Mouse (Mus musculus) B cell, adult 62 days (primary cell): ENCODE results near the gene Rhoa. TPM values are rescaled to one million over a fixed set of nuclear protein-coding genes. Genes with fewer than 3 reads are reported as not detected.

Source experiments
- total RNA-seq: library from RNA; stranded (reverse); gene quantifications from 4 replicates; pipeline ENCODE4 v1.2.4, GENCODE M21; 2023

Gene Rhoa
- total RNA-seq = 459 to 484 TPM (median 482 TPM) in 4 replicates

DNA sequence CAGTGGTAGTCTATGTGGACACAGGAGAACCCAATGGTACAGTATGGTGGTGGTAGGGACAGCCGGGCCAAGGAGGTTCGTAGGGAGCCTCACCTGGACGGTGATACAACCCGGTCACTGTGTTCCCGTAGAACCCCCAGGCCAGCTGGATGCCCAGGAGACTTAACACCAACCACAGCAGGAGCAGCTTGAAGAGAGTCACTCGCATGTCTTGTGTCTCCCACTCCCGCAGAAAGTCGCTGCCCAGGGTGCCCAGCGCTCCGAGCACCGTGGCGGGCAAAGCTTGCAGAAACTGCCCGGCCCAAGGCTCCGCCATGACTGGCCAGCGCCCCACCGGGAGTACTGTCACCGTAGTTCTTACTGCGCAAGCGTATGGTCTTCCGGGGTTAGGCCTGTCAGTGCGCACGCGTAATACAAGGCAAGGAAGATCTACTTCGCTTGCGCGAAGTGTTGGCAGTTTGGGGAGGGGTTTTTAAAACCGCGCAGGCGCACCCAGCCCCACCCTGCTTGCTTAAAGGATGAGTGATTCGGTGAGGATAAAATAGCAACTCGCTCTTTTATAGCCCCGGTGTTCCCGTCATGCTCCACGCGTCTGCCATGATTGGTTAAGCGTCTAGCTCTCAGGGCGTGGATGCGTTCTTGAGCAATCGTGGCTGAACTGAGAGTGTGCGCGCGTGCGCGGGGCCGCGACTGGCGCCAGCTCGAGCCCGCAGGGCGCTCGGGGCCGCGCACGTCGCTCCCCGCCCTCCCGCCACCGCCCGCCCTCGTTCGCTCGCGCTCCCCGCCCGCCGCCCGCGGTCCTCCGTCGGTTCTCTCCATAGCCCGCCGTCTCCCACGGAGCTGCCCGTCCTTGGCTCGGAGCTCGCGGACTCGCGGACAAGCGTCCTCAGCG, at the start of gene Rhoa, which contains the start of gene Tcta:
Gene Rhoa, plus strand, starts transcription at position 501 of the 892 bp plus-strand sequence.
Gene Tcta, minus strand, starts transcription at position 532 of the 892 bp plus-strand sequence.

DNA sequence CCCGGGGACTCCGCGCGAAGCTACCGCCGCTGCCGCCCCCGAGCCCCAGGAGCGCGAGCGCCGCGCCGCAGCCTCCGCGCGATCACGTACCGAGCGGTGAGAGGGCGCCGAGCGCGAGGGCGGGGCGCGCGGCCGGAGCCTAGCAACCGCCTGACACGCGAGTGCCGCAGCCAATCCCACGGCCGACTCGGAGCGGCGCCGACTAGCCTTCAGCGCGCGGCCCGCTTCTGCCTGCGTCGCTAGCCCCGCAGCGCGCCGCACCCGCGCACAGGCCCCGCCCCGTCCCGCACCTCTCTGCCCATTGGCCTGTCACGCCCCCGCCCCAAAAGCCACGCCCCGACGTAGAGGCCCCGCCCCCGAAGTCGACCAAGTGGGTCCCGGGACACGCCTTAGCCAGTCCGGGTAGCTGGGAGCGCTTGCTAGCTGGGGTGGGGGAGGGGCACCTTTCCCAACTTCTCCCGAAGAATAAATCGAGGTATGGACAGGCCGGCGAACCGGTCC, 42.2 kb upstream of the Rhoa start, which contains the start of gene Dag1:
Gene Dag1, minus strand, starts transcription at position 269 of the 501 bp plus-strand sequence.

DNA sequence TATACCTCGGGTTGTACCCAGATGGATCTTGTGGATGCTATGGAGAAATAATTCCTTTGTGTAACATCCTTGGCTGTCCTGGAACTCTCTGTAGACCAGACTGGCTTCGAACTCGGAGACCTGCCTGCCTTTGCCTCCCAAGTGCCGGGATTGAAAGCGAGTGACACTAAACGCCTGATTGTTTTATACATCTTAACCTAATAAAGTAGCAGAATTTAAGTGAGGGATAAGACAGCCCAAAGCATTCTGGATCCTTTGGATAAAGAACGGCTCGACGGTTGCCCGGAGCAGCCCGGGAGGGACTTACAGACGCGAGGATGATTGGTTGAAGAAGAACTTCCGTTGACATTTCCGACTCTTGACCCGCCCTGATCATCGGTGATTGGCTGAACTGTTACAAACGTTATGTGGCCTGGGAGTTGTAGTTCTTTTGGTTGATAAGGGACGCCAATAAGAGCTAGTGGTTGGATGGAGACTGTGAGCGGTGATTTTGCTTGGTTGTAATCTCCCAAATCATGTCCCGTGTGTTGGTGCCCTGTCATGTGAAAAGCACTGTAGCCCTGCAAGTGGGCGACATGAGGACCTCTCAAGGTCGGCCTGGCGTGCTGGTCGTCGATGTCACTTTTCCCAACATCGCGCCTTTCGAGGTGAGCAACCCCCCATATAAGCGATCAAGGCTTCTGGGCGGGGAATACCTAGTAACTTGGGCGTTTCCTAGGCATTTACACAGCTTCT, 15.7 kb upstream of the Rhoa start, which contains the start of gene Nicn1:
Gene Nicn1, plus strand, starts transcription at position 414 of the 735 bp plus-strand sequence.

DNA sequence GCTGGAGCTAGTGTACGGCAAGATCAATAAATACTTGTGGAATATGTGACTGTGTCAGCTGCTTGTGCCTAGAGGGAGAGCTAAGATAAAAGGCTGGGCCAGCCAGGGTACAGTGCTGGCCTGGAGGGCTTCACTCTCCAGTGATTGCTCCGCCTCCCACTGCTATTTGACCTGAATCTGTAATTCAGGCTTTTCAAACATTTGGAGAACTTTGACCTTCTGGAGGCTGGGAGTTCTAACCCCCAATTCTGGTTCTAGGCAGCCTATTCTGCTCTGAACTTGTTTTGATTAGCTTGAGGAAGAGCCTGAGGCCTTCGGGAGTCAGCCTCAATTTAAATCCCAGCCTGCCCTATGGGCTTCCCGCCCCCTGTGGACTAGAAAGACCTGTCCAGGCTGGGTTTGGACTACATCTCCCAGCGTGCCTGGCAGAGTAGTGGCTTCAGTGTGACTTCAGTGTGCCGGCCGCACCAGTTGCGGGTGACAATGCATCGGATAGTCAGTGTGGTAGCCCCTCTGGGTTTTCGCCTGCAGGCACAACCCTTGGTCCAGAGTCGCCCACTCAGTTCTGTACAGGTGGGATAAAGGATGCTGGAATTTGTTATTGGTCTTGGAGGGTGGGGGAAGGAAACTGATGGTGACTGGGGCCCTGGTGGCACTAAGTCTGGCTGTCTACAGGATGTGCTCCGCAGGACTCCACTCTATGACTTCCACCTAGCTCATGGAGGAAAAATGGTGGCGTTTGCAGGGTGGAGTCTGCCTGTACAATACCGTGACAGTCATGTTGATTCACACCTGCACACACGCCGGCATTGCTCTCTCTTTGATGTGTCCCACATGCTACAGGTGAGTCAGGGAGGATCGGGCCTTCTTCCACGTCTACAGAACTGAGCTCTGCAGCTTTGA, 9.2 kb upstream of the Rhoa start, which contains the start of gene Amt:
Gene Amt, plus strand, starts transcription at position 401 of the 903 bp plus-strand sequence.

DNA sequence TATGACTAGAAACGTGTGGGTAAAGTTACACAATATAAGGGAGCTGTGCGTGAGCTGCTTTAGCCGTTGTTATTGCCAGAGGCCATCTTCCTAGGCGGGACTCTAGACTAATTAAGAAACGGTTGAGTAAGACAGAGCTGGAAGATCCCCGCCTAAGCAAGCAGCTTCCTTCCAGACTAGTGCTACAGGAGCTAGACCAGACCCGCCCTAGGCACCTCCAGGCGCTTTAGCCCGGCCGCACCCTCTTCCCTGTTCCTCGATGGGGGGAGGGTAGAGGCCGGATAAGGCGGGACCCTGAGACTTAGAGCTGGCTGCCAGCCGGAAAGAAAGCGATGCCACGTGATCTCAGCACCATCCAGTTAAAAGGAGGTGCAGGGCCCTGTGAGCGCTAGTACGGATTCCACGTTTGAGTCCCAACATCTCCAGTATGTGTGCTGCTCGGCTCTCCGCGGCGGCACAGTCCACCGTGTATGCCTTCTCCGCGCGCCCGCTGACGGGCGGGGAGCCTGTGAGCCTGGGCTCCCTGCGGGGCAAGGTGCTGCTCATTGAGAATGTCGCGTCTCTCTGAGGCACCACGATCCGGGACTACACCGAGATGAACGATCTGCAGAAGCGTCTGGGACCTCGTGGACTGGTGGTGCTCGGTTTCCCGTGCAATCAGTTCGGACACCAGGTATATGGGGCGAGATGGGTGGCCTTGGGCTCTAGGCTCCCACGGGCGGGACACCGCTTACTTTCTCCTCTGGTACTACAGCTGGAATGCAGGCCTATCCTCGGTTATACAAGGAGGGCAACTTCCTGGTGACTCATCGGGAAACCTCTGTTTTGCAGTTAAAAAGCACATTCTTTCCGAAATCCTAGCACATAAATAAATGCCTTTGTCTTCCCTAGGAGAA, 33.2 kb downstream of the Rhoa start, which contains the start of gene Gpx1:
Gene Gpx1, plus strand, starts transcription at position 18 of the 896 bp plus-strand sequence.

DNA sequence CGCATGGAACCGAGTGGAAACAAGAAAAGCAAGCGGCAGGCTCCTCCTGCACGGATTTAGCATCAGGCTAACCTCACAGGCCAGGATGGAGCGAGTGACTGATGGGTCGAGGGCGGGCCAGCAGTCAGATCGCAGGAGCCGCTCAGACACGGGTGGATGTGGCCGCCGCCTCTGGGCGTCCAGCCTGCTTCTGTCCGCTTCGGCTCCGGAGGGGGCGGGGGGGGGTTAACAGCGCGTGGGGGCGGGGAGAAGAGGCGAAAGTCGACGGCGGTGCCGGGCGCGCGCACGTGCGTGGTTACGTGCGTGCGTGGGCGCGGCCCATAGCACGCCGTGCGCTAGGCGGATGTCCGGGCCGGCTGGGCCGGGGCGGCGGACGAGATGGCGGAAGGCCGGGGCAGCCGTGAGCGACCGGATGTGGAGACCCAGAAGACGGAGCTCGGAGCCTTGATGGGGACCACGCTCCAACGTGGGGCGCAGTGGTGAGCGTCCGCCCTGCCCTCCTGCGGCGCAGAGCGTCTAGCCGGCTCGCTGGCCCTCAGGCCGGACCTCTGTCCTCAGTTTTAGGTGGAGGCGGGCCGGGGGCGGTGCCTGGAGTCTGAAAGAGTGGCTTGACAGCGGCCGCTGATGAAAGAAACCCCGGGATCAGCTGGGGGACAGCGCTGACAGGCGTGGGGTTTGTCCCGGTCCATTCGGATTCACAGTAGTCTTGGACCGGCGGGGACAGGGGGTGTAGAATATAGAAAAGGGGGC, 41.8 kb downstream of the Rhoa start, which contains the start of gene Usp4:
Gene Usp4, plus strand, starts transcription at position 314 of the 750 bp plus-strand sequence.

Other genes with a start within 250 kb of the Rhoa start
- gene Mst1, start 225.7 kb upstream of the Rhoa start, total RNA-seq = 0.26 to 1.1 TPM in 2 of 4 replicates, not detected in the others
- 201 to 247 TPM (median 221 TPM) in 4 replicates for gene Rnf123, start 222.8 kb upstream of the Rhoa start, total RNA-seq
- gene Apeh, start 211.5 kb upstream of the Rhoa start, total RNA-seq = 129 to 143 TPM (median 135 TPM) in 4 replicates
- 0.12 to 0.43 TPM (median 0.21 TPM) in 4 replicates for gene Bsn, start 115.7 kb upstream of the Rhoa start, total RNA-seq
- 21.3 to 25.8 TPM (median 23.0 TPM) in 4 replicates for gene Dag1, start 42.2 kb upstream of the Rhoa start, total RNA-seq
- gene Nicn1, start 15.7 kb upstream of the Rhoa start, total RNA-seq = 4.3 to 9.3 TPM (median 6.5 TPM) in 4 replicates
- gene Amt, start 9.3 kb upstream of the Rhoa start, total RNA-seq = 1.5 to 2.8 TPM (median 1.7 TPM) in 4 replicates
- gene Tcta, start within 50 bp of the Rhoa start, total RNA-seq = 8.2 to 15.1 TPM (median 11.3 TPM) in 4 replicates
- gene Gpx1, start 32.8 kb downstream of the Rhoa start, total RNA-seq = 310 to 331 TPM (median 320 TPM) in 4 replicates
- gene Usp4, start 41.7 kb downstream of the Rhoa start, total RNA-seq = 176 to 184 TPM (median 183 TPM) in 4 replicates
- 4.1 to 6.6 TPM (median 5.6 TPM) in 4 replicates for gene 1700102P08Rik, start 86.7 kb downstream of the Rhoa start, total RNA-seq
- gene Ccdc36, start 122.4 kb downstream of the Rhoa start, total RNA-seq = not detected in 4 replicates
- gene BC048562, start 130.4 kb downstream of the Rhoa start, total RNA-seq = not detected in 4 replicates
- 21.9 to 31.4 TPM (median 28.3 TPM) in 4 replicates for gene Ccdc71, start 154.4 kb downstream of the Rhoa start, total RNA-seq
- gene Klhdc8b, start 155.5 kb downstream of the Rhoa start, total RNA-seq = 2.1 to 5.2 TPM (median 3.3 TPM) in 4 replicates
- gene Lamb2, start 173.6 kb downstream of the Rhoa start, total RNA-seq = 0.13 to 0.83 TPM (median 0.24 TPM) in 3 of 4 replicates, not detected in the other
- gene Usp19, start 184.5 kb downstream of the Rhoa start, total RNA-seq = 287 to 325 TPM (median 308 TPM) in 4 replicates
- gene Qars, start 201.6 kb downstream of the Rhoa start, total RNA-seq = 173 to 207 TPM (median 195 TPM) in 4 replicates
- gene Qrich1, start 210.7 kb downstream of the Rhoa start, total RNA-seq = 219 to 250 TPM (median 225 TPM) in 4 replicates